16 mouse cellular contexts compared by ENCODE assay signal in the genomic region with DNA sequence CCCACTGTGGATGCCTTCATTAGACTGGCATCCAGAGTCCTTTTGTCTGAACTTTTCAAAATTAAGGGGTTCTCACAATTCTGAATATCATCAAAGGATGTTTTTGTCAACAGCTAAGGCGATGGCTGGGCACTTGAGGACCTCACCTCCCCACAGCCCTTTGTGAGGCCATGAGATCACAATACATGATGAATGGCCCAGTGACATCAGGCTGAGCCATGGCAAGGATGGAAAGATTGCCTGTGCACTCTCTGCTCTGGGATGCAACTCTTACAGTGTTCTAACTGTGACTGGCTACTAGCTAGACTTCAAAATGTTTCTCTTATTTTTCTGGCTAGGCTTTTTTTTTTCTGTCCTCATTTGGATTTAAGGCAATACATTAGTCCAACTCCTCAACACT.
"Had no signal": no experiment of that assay in that cellular context is flagged by ENCODE, and none has a peak within 500 bp of the region (broad histone marks: within the 10 kb centered on the region; RNA-seq: fewer than 3 reads in every experiment).

No protein-coding gene starts in this region.

- H3K36me3 ChIP-seq: lung, embryonic 15.5 days; midbrain, embryonic 13.5 days; midbrain, embryonic 15.5 days; neural tube, embryonic 12.5 days; stomach, embryonic 15.5 days had no signal

- H3K27me3 ChIP-seq: lung, embryonic 15.5 days; midbrain, embryonic 13.5 days; midbrain, embryonic 15.5 days; neural tube, embryonic 12.5 days; stomach, embryonic 15.5 days had no signal

- H3K27ac ChIP-seq: lung, embryonic 15.5 days; macrophage; midbrain, embryonic 13.5 days; midbrain, embryonic 15.5 days; neural tube, embryonic 12.5 days; stomach, embryonic 15.5 days; stomach, postnatal 0 days had no signal

- H3K4me3 ChIP-seq: lung, embryonic 15.5 days; megakaryocyte, embryonic 14.5 days; midbrain, embryonic 13.5 days; midbrain, embryonic 15.5 days; neural tube, embryonic 12.5 days; stomach, embryonic 15.5 days had no signal

- DNase-seq: liver, postnatal 0 days; lung, adult 2 months; lung, postnatal 14 days; lung, postnatal 36 days; right cerebral cortex, postnatal 14 days; thymus, adult 2 months; thymus, postnatal 25 days; thymus, postnatal 4 days had no signal

- H3K4me1 ChIP-seq: lung, embryonic 15.5 days; megakaryocyte, embryonic 14.5 days; midbrain, embryonic 13.5 days; midbrain, embryonic 15.5 days; neural tube, embryonic 12.5 days; stomach, embryonic 15.5 days had no signal
